Mouse (Mus musculus) neural tube, embryonic 15.5 days (tissue): ENCODE measurements around the gene Gabarap. TPM values are rescaled to one million over a fixed set of nuclear protein-coding genes. Genes with fewer than 3 reads are reported as not detected.
"Not testable (repeated sequence)": the region's sequence is repeated elsewhere in the genome, so short reads cannot be mapped to it uniquely, and the experiment has no call there.

ENCODE experiments used
- ATAC-seq: fragments of 200-750 bp; cut with Nextera tagmentation; 2 replicates; pipeline ENCODE4 v1.8.0; 2017; ENCODE audit warnings: mild to moderate bottlenecking, moderate TSS enrichment, moderate library complexity; ENCODE audit not compliant: low FRiP score
- H3K27ac ChIP-seq: fragments of 300-500 bp; sonication (generic); replicated peaks from 2 replicates; pipeline ENCODE4 v1.5.1; 2015; ENCODE audit warnings: mild to moderate bottlenecking, inconsistent platforms
- H3K27me3 ChIP-seq: fragments of 300-500 bp; sonication (generic); replicated peaks from 2 replicates; pipeline ENCODE4 v1.6.1; 2015; ENCODE audit warnings: inconsistent platforms
- H3K36me3 ChIP-seq: fragments of 300-500 bp; sonication (generic); 2 replicates; pipeline ENCODE4 v1.6.1; 2015; ENCODE audit warnings: inconsistent platforms
- H3K4me1 ChIP-seq: fragments of 300-500 bp; sonication (generic); 2 replicates; pipeline ENCODE4 v1.6.1; 2015; ENCODE audit warnings: inconsistent platforms
- H3K4me2 ChIP-seq: fragments of 300-500 bp; sonication (generic); 2 replicates; pipeline ENCODE4 v1.6.1; 2015; ENCODE audit warnings: inconsistent platforms, mild to moderate bottlenecking, moderate library complexity
- H3K4me3 ChIP-seq: fragments of 300-500 bp; sonication (generic); replicated peaks from 2 replicates; pipeline ENCODE4 v1.5.1; 2015; ENCODE audit warnings: mild to moderate bottlenecking, inconsistent platforms
- H3K9ac ChIP-seq: fragments of 300-500 bp; sonication (generic); replicated peaks from 2 replicates; pipeline ENCODE4 v1.6.1; 2015; ENCODE audit warnings: mild to moderate bottlenecking, inconsistent platforms
- H3K9me3 ChIP-seq: fragments of 300-500 bp; sonication (generic); replicated peaks from 2 replicates; pipeline ENCODE4 v1.6.1; 2016; ENCODE audit warnings: inconsistent platforms
- WGBS: fragments of 180-500 bp; shearing (Covaris S2); methylation state at CpG from one replicate; pipeline ENCODE4 v1.1.7; 2015; ENCODE audit warnings: mixed read lengths; 5-methylcytosine and 5-hydroxymethylcytosine counted together
- polyA plus RNA-seq: library from polyadenylated mRNA; unstranded; fragments of >200 nt; fragmentation: Nextera tagmentation; extraction: Ambion mirVana; gene quantifications from 2 replicates; pipeline ENCODE4 v1.2.1, GENCODE M21; 2015

Gene Gabarap
- polyA plus RNA-seq, 1 experiment from 2014 or later, result 565 TPM

GRCm38 (mm10) chr11:70002471-70002870, 11.5 kb downstream of the Gabarap start:
- Histone ChIP-seq H3K4me3 (peak overlapping the region; percentile 84), H3K36me3 (peaks cover 52% of the 10 kb centered on the region), H3K27ac (no peak overlapping the region), H3K4me1 (peaks cover 62% of the 10 kb centered on the region), H3K27me3 (no peaks in the 10 kb centered on the region), H3K4me2 (peak overlapping the region; percentile 79), H3K9me3 (no peaks in the 10 kb centered on the region), H3K9ac (0 out of 2 replicates have a peak overlapping the region, but pooled peaks have one; percentile 10)
- ATAC-seq, result no peak
- 94% methylated on average over 2 of the region's 2 CpGs for WGBS

GRCm38 (mm10) chr11:70005521-70005920, 14.6 kb downstream of the Gabarap start:
- ATAC-seq, result no peak
- no peaks in the 10 kb centered on the region for H3K9me3 ChIP-seq
- 46% methylated on average over 5 of the region's 5 CpGs for WGBS
- peaks cover 61% of the 10 kb centered on the region for H3K36me3 ChIP-seq
- no peak overlapping the region for H3K27ac ChIP-seq
- H3K27me3 ChIP-seq, result no peaks in the 10 kb centered on the region
- no peak overlapping the region for H3K4me3 ChIP-seq
- no peak overlapping the region for H3K4me2 ChIP-seq
- H3K4me1 ChIP-seq, result peaks cover 40% of the 10 kb centered on the region
- H3K9ac ChIP-seq, result no peak overlapping the region

GRCm38 (mm10) chr11:70010033-70010432, 19.1 kb downstream of the Gabarap start:
- H3K4me1 ChIP-seq, result peaks cover 23% of the 10 kb centered on the region
- H3K4me3 ChIP-seq, result no peak overlapping the region
- WGBS, result 78% methylated on average over 6 of the region's 6 CpGs

GRCm38 (mm10) chr11:70010548-70010947, 19.6 kb downstream of the Gabarap start:
- 90% methylated on average over 12 of the region's 12 CpGs for WGBS
- Histone ChIP-seq H3K27ac (no peak overlapping the region), H3K27me3 (no peaks in the 10 kb centered on the region), H3K9ac (no peak overlapping the region), H3K4me2 (no peak overlapping the region), H3K4me3 (no peak overlapping the region), H3K9me3 (no peaks in the 10 kb centered on the region), H3K36me3 (peaks cover 79% of the 10 kb centered on the region), H3K4me1 (peaks cover 25% of the 10 kb centered on the region)
- ATAC-seq, result no peak

More at GRCm38 (mm10) chr11:70010033-70010432, 19.1 kb downstream of the Gabarap start:
- no peaks in the 10 kb centered on the region for H3K9me3 ChIP-seq
- peaks cover 84% of the 10 kb centered on the region for H3K36me3 ChIP-seq
- no peak overlapping the region for H3K27ac ChIP-seq
- H3K4me2 ChIP-seq, result no peak overlapping the region
- H3K9ac ChIP-seq, result no peak overlapping the region
- no peaks in the 10 kb centered on the region for H3K27me3 ChIP-seq
- no peak for ATAC-seq

GRCm38 (mm10) chr11:70010961-70011360, 20.0 kb downstream of the Gabarap start:
- peaks cover 27% of the 10 kb centered on the region for H3K4me1 ChIP-seq
- H3K27me3 ChIP-seq, result no peaks in the 10 kb centered on the region
- H3K4me3 ChIP-seq, result no peak overlapping the region
- H3K27ac ChIP-seq, result no peak overlapping the region
- ATAC-seq, result no peak
- no peak overlapping the region for H3K4me2 ChIP-seq
- 78% methylated on average over 10 of the region's 10 CpGs for WGBS
- no peaks in the 10 kb centered on the region for H3K9me3 ChIP-seq
- H3K9ac ChIP-seq, result no peak overlapping the region
- H3K36me3 ChIP-seq, result peaks cover 75% of the 10 kb centered on the region

GRCm38 (mm10) chr11:70012931-70013330, 22.0 kb downstream of the Gabarap start:
- ATAC-seq, result no peak
- Histone ChIP-seq H3K4me1 (peaks cover 36% of the 10 kb centered on the region), H3K27me3 (no peaks in the 10 kb centered on the region), H3K9me3 (no peaks in the 10 kb centered on the region), H3K4me2 (no peak overlapping the region), H3K9ac (0 out of 2 replicates have a peak overlapping the region, but pooled peaks have one; percentile 1), H3K36me3 (peaks cover 55% of the 10 kb centered on the region), H3K27ac (no peak overlapping the region), H3K4me3 (no peak overlapping the region)
- 87% methylated on average over 9 of the region's 9 CpGs for WGBS

GRCm38 (mm10) chr11:70013408-70013807, 22.5 kb downstream of the Gabarap start:
- no peaks in the 10 kb centered on the region for H3K9me3 ChIP-seq
- H3K36me3 ChIP-seq, result peaks cover 50% of the 10 kb centered on the region
- H3K9ac ChIP-seq, result 0 out of 2 replicates have a peak overlapping the region, but pooled peaks have one; percentile 1
- H3K4me2 ChIP-seq, result no peak overlapping the region
- peaks cover 38% of the 10 kb centered on the region for H3K4me1 ChIP-seq
- H3K27me3 ChIP-seq, result no peaks in the 10 kb centered on the region
- no peak for ATAC-seq
- H3K27ac ChIP-seq, result no peak overlapping the region
- 74% methylated on average over 3 of the region's 3 CpGs for WGBS
- H3K4me3 ChIP-seq, result no peak overlapping the region

GRCm38 (mm10) chr11:70014051-70014450, 23.1 kb downstream of the Gabarap start:
- ATAC-seq, result no peak
- Histone ChIP-seq H3K27me3 (no peaks in the 10 kb centered on the region), H3K9ac (no peak overlapping the region), H3K4me1 (peaks cover 42% of the 10 kb centered on the region), H3K9me3 (no peaks in the 10 kb centered on the region), H3K4me3 (no peak overlapping the region; the same call in 1 of the 2 replicates), H3K4me2 (peak overlapping the region; percentile 85; the same call in 1 of the 2 replicates), H3K36me3 (peaks cover 44% of the 10 kb centered on the region), H3K27ac (no peak overlapping the region)
- 72% methylated on average over 5 of the region's 5 CpGs for WGBS

GRCm38 (mm10) chr11:70014880-70015558, 24.1 kb downstream of the Gabarap start, which contains the start of gene Acadvl:
Acadvl (minus strand) TSS chr11:70015411.
- Histone ChIP-seq H3K27me3 (no peaks in the 10 kb centered on the region), H3K4me2 (peak within 1 kb of the TSS; percentile 85), H3K4me1 (peaks cover 52% of the 10 kb centered on the region), H3K4me3 (peak within 1 kb of the TSS; percentile 70), H3K9me3 (no peaks in the 10 kb centered on the region), H3K36me3 (peaks cover 34% of the 10 kb centered on the region), H3K9ac (peak within 1 kb of the TSS; percentile 85), H3K27ac (peak within 1 kb of the TSS; percentile 81)
- peak; percentile 84 for ATAC-seq
- 1% methylated on average over 35 of the region's 35 CpGs for WGBS

GRCm38 (mm10) chr11:70015677-70016076, 24.7 kb downstream of the Gabarap start:
- Histone ChIP-seq H3K4me1 (peaks cover 58% of the 10 kb centered on the region), H3K4me2 (peak overlapping the region; percentile 85), H3K4me3 (peak overlapping the region; percentile 70), H3K9ac (no peak overlapping the region), H3K27me3 (no peaks in the 10 kb centered on the region), H3K9me3 (no peaks in the 10 kb centered on the region), H3K27ac (peak overlapping the region; percentile 81; the same call in 1 of the 2 replicates), H3K36me3 (peaks cover 28% of the 10 kb centered on the region)
- 70% methylated on average over 6 of the region's 6 CpGs for WGBS
- no peak for ATAC-seq

- H3K27me3 ChIP-seq, ATAC-seq, H3K4me3 ChIP-seq, H3K4me2 ChIP-seq, H3K9me3 ChIP-seq, H3K9ac ChIP-seq, H3K27ac ChIP-seq: not testable (repeated sequence)
- peaks cover 23% of the 10 kb centered on the region for H3K36me3 ChIP-seq
- peaks cover 60% of the 10 kb centered on the region for H3K4me1 ChIP-seq
- WGBS, result 80% methylated on average over 2 of the region's 2 CpGs
Measured at GRCm38 (mm10) chr11:70016177-70016576, 25.2 kb downstream of the Gabarap start.

GRCm38 (mm10) chr11:70016669-70017068, 25.7 kb downstream of the Gabarap start, which contains the start of gene Dlg4:
Dlg4 (plus strand) TSS chr11:70016942.
- Histone ChIP-seq H3K4me2 (peak within 1 kb of the TSS; percentile 83), H3K9ac (peak within 1 kb of the TSS; percentile 84), H3K27ac (peak within 1 kb of the TSS; percentile 95), H3K27me3 (no peaks in the 10 kb centered on the region), H3K36me3 (peaks cover 18% of the 10 kb centered on the region), H3K9me3 (no peaks in the 10 kb centered on the region), H3K4me3 (peak within 1 kb of the TSS; percentile 64), H3K4me1 (peaks cover 62% of the 10 kb centered on the region)
- ATAC-seq, result no peak
- 93% methylated on average over 3 of the region's 3 CpGs for WGBS
